Mouse (Mus musculus) megakaryocyte, embryonic 14.5 days (primary cell): ENCODE measurements around the gene Ssu2. TPM values are rescaled to one million over a fixed set of nuclear protein-coding genes. Genes with fewer than 3 reads are reported as not detected.

Source experiments
- H3K27me3 ChIP-seq: replicated peaks from 2 replicates; pipeline ENCODE3; 2012; ENCODE audit warnings: inconsistent platforms
- H3K36me3 ChIP-seq: replicated peaks from 2 replicates; pipeline ENCODE3; 2012; ENCODE audit warnings: low read length, inconsistent platforms, mixed read lengths
- H3K4me1 ChIP-seq: 2 replicates; pipeline ENCODE4 v1.6.1; 2012; ENCODE audit warnings: inconsistent platforms
- H3K4me3 ChIP-seq: replicated peaks from 2 replicates; pipeline ENCODE3; 2012; ENCODE audit warnings: moderate library complexity, mild to moderate bottlenecking, inconsistent platforms
- H3K9me3 ChIP-seq: 2 replicates; pipeline ENCODE4 v1.6.1; 2012; ENCODE audit warnings: inconsistent platforms
- FLI1 ChIP-seq: IDR thresholded peaks from 2 replicates; pipeline ENCODE4 v1.6.1; 2012; ENCODE audit warnings: low read length, inconsistent platforms, mixed read lengths
- GATA1 ChIP-seq: IDR thresholded peaks from 3 replicates; pipeline ENCODE4 v1.6.1; 2012; ENCODE audit warnings: mixed read lengths, low read length, inconsistent platforms, borderline replicate concordance
- polyA plus RNA-seq: library from polyadenylated mRNA; stranded (reverse); fragments of >175 nt; gene quantifications from 2 replicates; pipeline ENCODE4 v1.2.3, GENCODE M21; 2012; ENCODE audit warnings: low replicate concordance; ENCODE audit not compliant: insufficient read depth

Ssu2 gene
- polyA plus RNA-seq, 1 experiment = not detected

DNA sequence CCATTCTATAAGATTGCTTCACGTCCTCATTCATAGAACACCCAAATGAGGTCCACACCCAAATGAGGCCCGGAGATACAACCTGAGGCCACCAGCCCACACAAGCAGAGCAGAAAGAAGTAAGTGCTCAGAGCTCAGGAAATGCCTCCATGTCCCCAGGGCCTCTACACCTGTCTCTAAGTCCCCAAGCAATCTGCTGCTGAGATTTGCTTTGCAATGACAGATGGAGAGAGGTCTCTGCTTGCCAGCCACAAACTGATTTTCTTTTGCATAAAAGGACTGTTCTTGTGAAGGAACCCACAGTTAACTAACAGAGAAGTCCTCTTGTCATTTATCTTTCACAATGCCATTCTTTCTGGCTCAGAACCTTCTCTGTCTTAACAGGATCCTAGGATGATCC lies 1.6 kb downstream of the Ssu2 start:
- Histone ChIP-seq H3K27me3 (peaks cover 13% of the 10 kb centered on the region), H3K4me1 (no peaks in the 10 kb centered on the region), H3K9me3 (no peaks in the 10 kb centered on the region), H3K36me3 (no peaks in the 10 kb centered on the region), H3K4me3 (no peak overlapping the region)
- TF ChIP-seq GATA1 (no peak), FLI1 (no peak)

DNA sequence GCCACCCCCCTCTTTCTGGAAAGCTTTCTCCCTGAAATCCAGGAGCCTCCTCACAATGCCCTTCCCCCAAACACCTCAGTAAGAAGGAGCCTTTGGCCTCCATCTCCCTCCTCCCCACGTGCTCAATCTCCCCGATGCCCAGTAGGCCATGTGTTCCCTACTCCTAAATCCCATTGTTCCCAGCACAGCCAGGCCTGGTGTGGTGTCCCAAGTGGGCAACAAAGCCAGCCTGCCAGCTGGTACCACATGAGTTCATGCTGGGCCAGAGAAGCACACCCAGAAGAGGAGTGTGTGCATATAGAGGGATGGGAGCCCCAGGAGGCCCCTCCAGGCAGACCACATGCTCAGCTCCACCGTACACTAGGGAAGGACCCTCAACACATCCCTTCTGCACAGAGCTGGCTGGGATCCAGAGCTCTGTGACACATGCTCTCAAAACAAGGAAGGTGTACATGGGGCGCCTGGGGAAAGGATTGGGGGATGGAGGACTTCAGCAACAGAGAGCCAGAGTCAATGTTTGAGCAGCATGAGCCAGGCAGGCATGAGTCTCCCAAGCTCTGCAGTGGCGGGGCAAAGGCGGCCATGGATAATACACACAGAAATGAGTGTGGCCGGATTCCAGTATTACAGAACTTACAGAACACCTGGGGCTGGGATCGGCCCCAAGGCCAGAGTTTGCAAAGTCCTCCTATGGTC lies 4.7 kb downstream of the Ssu2 start:
- H3K36me3 ChIP-seq = no peaks in the 10 kb centered on the region
- TF ChIP-seq GATA1 = no peak
- no peak for TF ChIP-seq FLI1
- no peak overlapping the region for H3K4me3 ChIP-seq
- peaks cover 16% of the 10 kb centered on the region for H3K27me3 ChIP-seq
- no peaks in the 10 kb centered on the region for H3K9me3 ChIP-seq
- no peaks in the 10 kb centered on the region for H3K4me1 ChIP-seq

DNA sequence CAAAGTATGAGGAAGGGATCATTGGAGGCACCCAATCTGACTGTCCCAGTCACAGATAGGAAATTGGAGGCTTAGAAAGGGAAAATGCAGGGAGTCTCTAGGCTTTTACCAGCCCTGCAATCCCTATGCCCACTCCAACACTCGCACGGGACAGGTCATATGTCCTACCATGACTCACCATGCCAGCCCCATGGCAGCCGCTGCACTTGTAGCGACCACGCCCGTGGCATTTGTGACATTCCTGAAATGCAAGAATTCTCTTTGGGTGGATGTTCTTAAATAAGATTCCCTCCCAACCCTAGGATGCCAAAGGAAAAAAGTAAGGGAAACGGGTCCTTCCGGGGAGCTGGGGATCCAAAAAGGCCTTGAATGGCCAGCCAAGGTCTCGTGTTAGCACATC lies 8.8 kb downstream of the Ssu2 start:
- Histone ChIP-seq H3K4me3 (no peak overlapping the region), H3K9me3 (no peaks in the 10 kb centered on the region), H3K4me1 (no peaks in the 10 kb centered on the region), H3K27me3 (peaks cover 11% of the 10 kb centered on the region), H3K36me3 (no peaks in the 10 kb centered on the region)
- no peak for TF ChIP-seq GATA1
- no peak for TF ChIP-seq FLI1

DNA sequence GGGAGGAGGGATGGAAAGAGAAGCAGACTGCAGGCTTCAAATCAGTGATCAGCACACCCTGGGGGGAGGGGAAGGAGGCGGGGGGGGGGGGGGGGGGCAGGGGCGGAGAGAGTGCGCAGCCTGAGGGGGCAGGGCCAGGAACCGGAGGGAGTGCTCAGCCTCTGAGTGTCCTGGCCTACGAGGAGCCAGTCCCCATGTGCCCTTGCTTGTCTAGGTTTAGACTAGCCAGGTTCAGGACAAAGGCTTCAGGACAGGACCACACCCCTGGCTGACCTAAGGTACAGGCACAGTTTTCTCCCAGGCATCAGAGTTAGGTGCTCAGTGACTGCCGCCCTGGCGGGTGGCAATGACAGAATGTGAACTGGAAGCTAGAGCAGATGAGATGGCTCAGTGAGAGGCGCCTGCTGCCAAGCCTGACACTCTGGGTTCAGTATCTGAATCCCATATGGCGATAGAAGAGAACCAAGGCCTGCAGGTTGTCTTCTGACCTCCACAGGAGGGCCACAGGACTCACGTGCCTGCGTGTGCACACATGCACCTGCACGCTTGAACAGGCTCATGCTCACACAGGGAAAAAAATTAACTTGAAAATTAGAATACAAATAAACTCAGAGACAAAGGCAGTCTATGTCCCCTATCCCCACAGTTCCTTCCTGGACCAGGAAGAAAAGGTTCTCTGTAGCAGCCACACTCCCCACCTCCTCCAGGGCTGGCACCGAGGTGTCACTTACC lies 12.0 kb downstream of the Ssu2 start:
- no peaks in the 10 kb centered on the region for H3K36me3 ChIP-seq
- H3K27me3 ChIP-seq = peaks cover 15% of the 10 kb centered on the region
- no peaks in the 10 kb centered on the region for H3K9me3 ChIP-seq
- H3K4me1 ChIP-seq = no peaks in the 10 kb centered on the region
- no peak overlapping the region for H3K4me3 ChIP-seq
- TF ChIP-seq GATA1 (no peak), FLI1 (no peak)

DNA sequence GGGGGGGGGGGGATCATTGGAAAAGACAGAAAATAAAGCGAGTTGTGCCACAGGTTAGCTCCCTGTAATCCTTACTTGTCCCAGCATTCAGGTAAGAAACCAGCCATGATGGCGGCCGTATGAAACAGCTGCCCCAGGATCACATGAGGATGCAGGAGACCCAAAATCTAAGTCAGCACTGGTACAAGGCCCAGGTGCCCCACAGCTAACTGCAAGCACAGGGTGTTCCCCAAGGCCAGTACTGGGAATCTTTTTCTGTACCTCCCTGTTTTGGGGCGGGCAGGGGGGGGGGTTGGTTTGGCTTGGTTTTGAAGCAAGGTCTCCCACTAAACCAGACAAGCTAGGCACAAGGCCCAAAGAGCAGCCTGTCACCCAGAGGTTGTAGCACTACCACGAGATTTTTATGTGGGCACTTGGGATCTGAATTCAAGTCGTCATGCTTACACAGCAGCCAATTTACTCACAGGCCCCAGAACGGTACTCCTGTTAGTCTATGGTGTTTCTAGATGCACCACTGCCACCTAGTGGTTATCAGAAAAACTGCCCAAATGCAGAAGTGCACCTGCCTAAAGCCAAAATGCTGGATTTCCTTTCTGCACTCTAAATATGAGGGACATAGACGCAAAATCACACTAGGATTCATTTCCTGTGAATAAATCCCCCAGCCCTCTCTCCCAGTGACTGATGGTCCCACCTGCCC lies 13.8 kb downstream of the Ssu2 start:
- H3K36me3 ChIP-seq = no peaks in the 10 kb centered on the region
- H3K4me3 ChIP-seq = no peak overlapping the region
- H3K27me3 ChIP-seq = peaks cover 16% of the 10 kb centered on the region
- no peak for TF ChIP-seq FLI1
- TF ChIP-seq GATA1 = no peak
- no peaks in the 10 kb centered on the region for H3K4me1 ChIP-seq
- H3K9me3 ChIP-seq = no peaks in the 10 kb centered on the region

DNA sequence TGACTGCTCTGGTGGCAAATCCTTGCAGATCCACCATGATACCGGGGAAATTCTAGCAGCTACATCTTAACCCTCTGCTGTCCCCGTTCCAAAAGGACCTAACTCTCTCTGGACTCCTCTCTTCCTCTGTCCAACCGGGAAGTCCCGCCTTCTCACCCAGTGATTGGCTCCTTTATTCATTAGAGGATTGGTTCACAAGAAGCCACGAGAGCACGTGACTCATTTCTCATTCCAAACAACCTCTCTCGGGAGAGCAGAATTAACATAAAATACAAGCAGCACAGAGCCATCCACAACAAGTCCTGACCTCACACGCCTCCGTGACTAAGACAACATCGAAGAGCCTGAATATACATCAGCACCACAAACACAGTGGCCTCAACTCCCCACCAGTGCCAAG lies 22.5 kb downstream of the Ssu2 start:
- H3K9me3 ChIP-seq = peaks cover 5% of the 10 kb centered on the region
- no peaks in the 10 kb centered on the region for H3K36me3 ChIP-seq
- TF ChIP-seq GATA1 = no peak
- TF ChIP-seq FLI1 = no peak
- no peaks in the 10 kb centered on the region for H3K4me1 ChIP-seq
- peaks cover 4% of the 10 kb centered on the region for H3K27me3 ChIP-seq
- H3K4me3 ChIP-seq = no peak overlapping the region

DNA sequence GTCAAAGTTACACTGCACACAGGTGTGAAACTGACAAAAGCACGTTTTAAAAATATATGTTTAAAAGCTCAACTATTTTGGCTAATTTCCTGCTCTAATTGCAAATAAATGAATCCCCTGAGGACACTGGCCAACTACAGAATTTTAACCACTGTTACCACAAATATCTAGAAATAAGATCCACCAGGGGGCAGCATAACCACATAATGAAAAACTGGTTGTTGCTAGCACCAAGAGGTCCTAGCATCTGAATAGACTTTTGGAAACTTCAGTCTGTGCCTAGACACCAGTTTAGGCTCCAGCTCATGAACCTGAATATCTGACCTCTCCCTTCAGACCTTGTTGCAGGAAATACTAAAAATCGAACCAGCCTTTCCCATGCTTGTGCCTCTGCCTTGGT lies 23.2 kb downstream of the Ssu2 start:
- H3K27me3 ChIP-seq = peaks cover 2% of the 10 kb centered on the region
- no peaks in the 10 kb centered on the region for H3K36me3 ChIP-seq
- peaks cover 5% of the 10 kb centered on the region for H3K9me3 ChIP-seq
- no peak overlapping the region for H3K4me3 ChIP-seq
- no peak for TF ChIP-seq FLI1
- no peaks in the 10 kb centered on the region for H3K4me1 ChIP-seq

DNA sequence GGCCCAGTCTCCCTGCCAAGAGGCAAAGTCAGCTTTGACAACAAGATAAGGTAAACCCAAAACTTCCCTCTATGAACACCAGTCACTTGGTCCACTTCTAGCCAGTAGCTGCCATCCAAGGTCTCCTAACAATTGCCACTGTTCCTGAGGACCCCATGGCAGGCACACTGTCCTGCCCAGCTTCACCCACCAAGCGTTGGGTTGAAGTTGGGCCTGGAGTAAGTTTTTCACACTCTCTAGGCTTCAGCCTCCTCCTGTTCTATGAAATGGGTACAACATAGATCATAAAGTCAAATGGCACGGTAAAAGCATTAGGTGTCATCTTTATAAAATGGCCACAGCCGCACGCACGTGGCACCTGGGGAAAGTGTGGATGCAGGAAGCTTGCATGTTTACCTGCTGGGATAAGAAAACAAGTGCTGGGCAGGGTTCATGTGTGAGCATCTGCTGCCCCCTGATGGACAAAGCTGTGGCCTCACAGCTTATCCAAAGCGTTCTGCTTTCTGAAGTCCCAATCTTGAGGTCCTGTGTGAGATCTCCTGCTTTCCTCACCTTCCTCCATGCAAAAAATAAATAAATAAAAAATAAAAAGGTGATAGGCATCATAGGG lies 25.4 kb downstream of the Ssu2 start:
- H3K4me3 ChIP-seq = no peak overlapping the region
- H3K36me3 ChIP-seq = no peaks in the 10 kb centered on the region
- H3K4me1 ChIP-seq = no peaks in the 10 kb centered on the region
- H3K27me3 ChIP-seq = no peaks in the 10 kb centered on the region
- H3K9me3 ChIP-seq = peaks cover 5% of the 10 kb centered on the region
- TF ChIP-seq GATA1 (no peak), FLI1 (no peak)

DNA sequence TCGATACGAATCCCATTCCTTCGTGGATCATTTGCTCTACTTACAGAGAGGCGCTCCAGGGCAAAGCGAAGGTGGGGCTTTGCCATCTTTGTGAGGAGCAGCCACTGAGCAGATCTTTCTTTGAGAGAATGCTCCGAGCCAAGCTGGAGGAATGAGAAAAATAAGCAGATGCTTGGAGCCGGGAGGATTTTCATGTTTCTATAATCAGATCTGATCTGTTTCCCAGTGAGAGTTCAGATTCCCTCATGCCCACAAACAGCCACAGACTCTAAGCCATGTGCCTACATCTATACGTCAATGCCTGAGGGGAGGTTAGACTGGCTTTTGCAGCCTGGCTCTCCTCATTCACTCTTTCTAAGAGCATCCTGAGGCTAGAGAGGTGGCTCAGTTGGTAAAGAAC lies 27.1 kb downstream of the Ssu2 start:
- Histone ChIP-seq H3K4me3 (no peak overlapping the region), H3K4me1 (no peaks in the 10 kb centered on the region), H3K36me3 (no peaks in the 10 kb centered on the region), H3K9me3 (no peaks in the 10 kb centered on the region), H3K27me3 (no peaks in the 10 kb centered on the region)
- TF ChIP-seq GATA1 (no peak), FLI1 (no peak)

DNA sequence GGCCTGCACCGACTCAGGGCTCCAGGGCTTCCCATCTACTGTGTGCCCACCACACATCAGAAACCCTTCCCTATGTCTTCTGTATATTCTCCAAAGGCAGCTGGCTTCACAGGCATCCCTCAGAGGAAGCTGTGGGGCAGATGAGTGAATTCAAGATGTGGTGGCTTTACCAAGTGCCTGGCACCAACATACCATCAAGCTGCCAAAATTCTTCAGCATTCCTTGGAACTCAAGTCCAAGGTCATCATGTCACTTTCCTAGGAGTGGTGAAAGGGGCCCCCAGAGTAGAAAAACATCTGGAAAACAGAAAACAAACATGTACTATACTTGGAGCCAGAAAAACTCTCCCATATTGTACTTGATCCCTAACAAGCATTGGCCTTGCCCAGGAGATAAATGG lies 28.5 kb downstream of the Ssu2 start:
- Histone ChIP-seq H3K9me3 (no peaks in the 10 kb centered on the region), H3K4me1 (no peaks in the 10 kb centered on the region), H3K4me3 (no peak overlapping the region), H3K36me3 (no peaks in the 10 kb centered on the region), H3K27me3 (no peaks in the 10 kb centered on the region)
- TF ChIP-seq GATA1 = no peak
- TF ChIP-seq FLI1 = no peak
